Mouse (Mus musculus): ENCODE results near the gene Neurl1b.

- TF ChIP-seq CTCF (conservative IDR thresholded peaks at IDR 0.05; ENCODE audit: insufficient read depth, insufficient read length, low read depth, low read length): no peak
- no peak for TF ChIP-seq POLR2A (IDR thresholded peaks at IDR 0.05; ENCODE audit: low read depth, low read length)
Observed at GRCm38 (mm10) chr17:26480956-26481355, 66.3 kb downstream of the Neurl1b start.
